Comparison of ENCODE assay signal across 26 mouse cellular contexts in genomic region chr3:87140284-87140683, GRCm38 (mm10). TPM values are rescaled to one million over a fixed set of nuclear protein-coding genes. Genes with fewer than 3 reads are reported as not detected.
DNase-seq lines count a peak whose midpoint lies in the region; ATAC-seq and TF ChIP-seq lines count a peak whose summit lies in the region.
"Had no signal": no experiment of that assay in that cellular context is flagged by ENCODE, and none has a peak within 500 bp of the region (broad histone marks: within the 10 kb centered on the region; RNA-seq: fewer than 3 reads in every experiment).

No protein-coding gene starts in this region.

- peaks cover 2% of the 10 kb centered on the region; the same call in 1 of the 2 replicates for H3K36me3 ChIP-seq in forebrain, embryonic 11.5 days (ENCODE audit: control insufficient read depth, insufficient read depth, low read length)
- 0 out of 2 replicates have a peak, but pooled peaks cover 6% of the 10 kb centered on the region for H3K36me3 ChIP-seq in forebrain, embryonic 15.5 days
- H3K36me3 ChIP-seq in midbrain, embryonic 13.5 days: peaks cover 22% of the 10 kb centered on the region; the same call in 1 of the 2 replicates
- H3K36me3 ChIP-seq in midbrain, embryonic 11.5 days (ENCODE audit: control insufficient read depth, insufficient read depth, low read length): no peaks in the 10 kb centered on the region
- H3K36me3 ChIP-seq in forebrain, embryonic 16.5 days (ENCODE audit: control insufficient read depth, insufficient read depth): no peaks in the 10 kb centered on the region
- H3K36me3 ChIP-seq in midbrain, postnatal 0 days (ENCODE audit: insufficient read depth, low read length): no peaks in the 10 kb centered on the region
- peaks cover 9% of the 10 kb centered on the region; the same call in 1 of the 2 replicates for H3K36me3 ChIP-seq in heart, embryonic 11.5 days (ENCODE audit: control insufficient read depth, insufficient read depth, low read length)
- H3K36me3 ChIP-seq: G1E; liver, embryonic 15.5 days had no signal

- no peaks in the 10 kb centered on the region for H3K27me3 ChIP-seq in forebrain, embryonic 11.5 days (ENCODE audit: control insufficient read depth, insufficient read depth, low read length)
- H3K27me3 ChIP-seq in forebrain, embryonic 15.5 days: no peaks in the 10 kb centered on the region
- H3K27me3 ChIP-seq in midbrain, embryonic 13.5 days: no peaks in the 10 kb centered on the region
- no peaks in the 10 kb centered on the region for H3K27me3 ChIP-seq in midbrain, embryonic 11.5 days (ENCODE audit: control insufficient read depth, insufficient read depth, low read length)
- no peaks in the 10 kb centered on the region for H3K27me3 ChIP-seq in forebrain, embryonic 16.5 days (replicated peaks; ENCODE audit: control insufficient read depth, insufficient read depth, low read length)
- no peaks in the 10 kb centered on the region for H3K27me3 ChIP-seq in midbrain, postnatal 0 days (ENCODE audit: insufficient read depth, low read length)
- H3K27me3 ChIP-seq in heart, embryonic 11.5 days (ENCODE audit: control insufficient read depth, insufficient read depth, low read length): no peaks in the 10 kb centered on the region
- H3K27me3 ChIP-seq: embryonic facial prominence, embryonic 13.5 days; liver, embryonic 15.5 days had no signal

- H3K4me1 ChIP-seq in forebrain, embryonic 11.5 days (replicated peaks; ENCODE audit: control insufficient read depth, insufficient read depth, low read length): peaks cover 19% of the 10 kb centered on the region
- H3K4me1 ChIP-seq in forebrain, embryonic 15.5 days: peaks cover 16% of the 10 kb centered on the region; the same call in 1 of the 2 replicates
- H3K4me1 ChIP-seq in midbrain, embryonic 13.5 days (replicated peaks): peaks cover 29% of the 10 kb centered on the region
- peaks cover 8% of the 10 kb centered on the region for H3K4me1 ChIP-seq in midbrain, embryonic 11.5 days (ENCODE audit: control insufficient read depth, insufficient read depth, low read length)
- peaks cover 7% of the 10 kb centered on the region; the same call in 1 of the 2 replicates for H3K4me1 ChIP-seq in forebrain, embryonic 16.5 days (replicated peaks; ENCODE audit: control insufficient read depth, insufficient read depth, low read length)
- no peaks in the 10 kb centered on the region; the same call in 1 of the 2 replicates for H3K4me1 ChIP-seq in midbrain, postnatal 0 days (ENCODE audit: insufficient read depth, low read length)
- H3K4me1 ChIP-seq in heart, embryonic 11.5 days (ENCODE audit: control insufficient read depth, insufficient read depth, low read length): peaks cover 32% of the 10 kb centered on the region
- H3K4me1 ChIP-seq: liver, embryonic 15.5 days had no signal

- no peak overlapping the region for H3K9ac ChIP-seq in forebrain, embryonic 11.5 days (ENCODE audit: low read length)
- H3K9ac ChIP-seq in forebrain, embryonic 15.5 days (replicated peaks): no peak overlapping the region
- no peak overlapping the region for H3K9ac ChIP-seq in midbrain, embryonic 13.5 days (replicated peaks)
- H3K9ac ChIP-seq in midbrain, embryonic 11.5 days (ENCODE audit: low read length): no peak overlapping the region
- no peak overlapping the region for H3K9ac ChIP-seq in forebrain, embryonic 16.5 days (replicated peaks; ENCODE audit: low read depth, low read length)
- H3K9ac ChIP-seq in midbrain, postnatal 0 days (replicated peaks; ENCODE audit: low read length, poor library complexity, severe bottlenecking): no peak overlapping the region
- no peak overlapping the region for H3K9ac ChIP-seq in heart, embryonic 11.5 days (ENCODE audit: low read depth, low read length)
- H3K9ac ChIP-seq: embryonic facial prominence, embryonic 13.5 days; liver, embryonic 15.5 days; lung, embryonic 14.5 days had no signal

- WGBS in forebrain, embryonic 11.5 days: 53% methylated on average over 5 of the region's 5 CpGs
- 23% methylated on average over 5 of the region's 5 CpGs for WGBS in forebrain, embryonic 15.5 days
- WGBS in midbrain, embryonic 13.5 days: 68% methylated on average over 5 of the region's 5 CpGs
- WGBS in midbrain, embryonic 11.5 days: 76% methylated on average over 5 of the region's 5 CpGs
- WGBS in forebrain, embryonic 16.5 days: 33% methylated on average over 5 of the region's 5 CpGs
- WGBS in midbrain, postnatal 0 days: 63% methylated on average over 5 of the region's 5 CpGs
- 78% methylated on average over 5 of the region's 5 CpGs for WGBS in heart, embryonic 11.5 days (ENCODE audit: insufficient replicate concordance)

- DNase-seq in forebrain, embryonic 11.5 days (ENCODE audit: low spot score): no peak
- no peak for DNase-seq in midbrain, embryonic 11.5 days (ENCODE audit: low spot score, missing footprints)
- DNase-seq in midbrain, postnatal 0 days (ENCODE audit: low spot score): peak; percentile 42
- DNase-seq in adrenal gland, postnatal 36 days: no peak
- DNase-seq: adrenal gland, adult 8-10 months; cerebellum, adult 11-12 months; cerebellum, postnatal 10 days; gastrocnemius, postnatal 10 days; heart, postnatal 14 days; kidney, adult 8-10 months; liver; lung, embryonic 14.5 days; lung, postnatal 14 days; right cerebral cortex, postnatal 4 days; thymus, adult 18-20 months; thymus, postnatal 25 days had no signal

- no peak overlapping the region for H3K4me2 ChIP-seq in forebrain, embryonic 11.5 days (ENCODE audit: low read depth, low read length, severe bottlenecking)
- no peak overlapping the region for H3K4me2 ChIP-seq in forebrain, embryonic 15.5 days (replicated peaks)
- H3K4me2 ChIP-seq in midbrain, embryonic 13.5 days (replicated peaks): no peak overlapping the region
- H3K4me2 ChIP-seq in midbrain, embryonic 11.5 days: no peak overlapping the region
- H3K4me2 ChIP-seq in forebrain, embryonic 16.5 days (ENCODE audit: low read length): no peak overlapping the region
- H3K4me2 ChIP-seq in midbrain, postnatal 0 days (ENCODE audit: low read depth, low read length, poor library complexity, severe bottlenecking): no peak overlapping the region
- no peak overlapping the region for H3K4me2 ChIP-seq in heart, embryonic 11.5 days
- H3K4me2 ChIP-seq: embryonic facial prominence, embryonic 13.5 days; liver, embryonic 15.5 days; lung, embryonic 14.5 days had no signal

- ATAC-seq in forebrain, embryonic 11.5 days (replicated peaks; ENCODE audit: low FRiP score): peak; percentile 32; the same call in 1 of the 2 replicates
- no peak for ATAC-seq in forebrain, embryonic 15.5 days (replicated peaks)
- no peak for ATAC-seq in midbrain, embryonic 13.5 days
- ATAC-seq in midbrain, embryonic 11.5 days (ENCODE audit: low FRiP score): no peak
- peak; percentile 12; the same call in 1 of the 2 replicates for ATAC-seq in forebrain, embryonic 16.5 days
- ATAC-seq in midbrain, postnatal 0 days (ENCODE audit: low FRiP score): no peak
- no peak for ATAC-seq in heart, embryonic 11.5 days (replicated peaks; ENCODE audit: insufficient number of reproducible peaks, low FRiP score, low TSS enrichment)
- ATAC-seq: intestine, embryonic 16.5 days had no signal

- no peak overlapping the region for H3K4me3 ChIP-seq in forebrain, embryonic 11.5 days (ENCODE audit: low read depth, low read length)
- H3K4me3 ChIP-seq in forebrain, embryonic 15.5 days: no peak overlapping the region
- no peak overlapping the region for H3K4me3 ChIP-seq in midbrain, embryonic 13.5 days (replicated peaks)
- no peak overlapping the region for H3K4me3 ChIP-seq in midbrain, embryonic 11.5 days (ENCODE audit: low read depth, low read length)
- H3K4me3 ChIP-seq in forebrain, embryonic 16.5 days (replicated peaks; ENCODE audit: low read length): no peak overlapping the region
- H3K4me3 ChIP-seq in midbrain, postnatal 0 days (ENCODE audit: low read depth, low read length): no peak overlapping the region
- H3K4me3 ChIP-seq in heart, embryonic 11.5 days (ENCODE audit: low read depth, low read length): no peak overlapping the region
- H3K4me3 ChIP-seq: embryonic facial prominence, embryonic 13.5 days; liver, embryonic 15.5 days had no signal

- no peak for TF ChIP-seq CTCF in midbrain, postnatal 0 days (IDR thresholded peaks at IDR 0.05)

- no peaks in the 10 kb centered on the region for H3K9me3 ChIP-seq in forebrain, embryonic 11.5 days (ENCODE audit: control insufficient read depth, low read length)
- no peaks in the 10 kb centered on the region for H3K9me3 ChIP-seq in forebrain, embryonic 15.5 days
- no peaks in the 10 kb centered on the region for H3K9me3 ChIP-seq in midbrain, embryonic 13.5 days
- no peaks in the 10 kb centered on the region for H3K9me3 ChIP-seq in midbrain, embryonic 11.5 days (ENCODE audit: control insufficient read depth, low read length)
- no peaks in the 10 kb centered on the region for H3K9me3 ChIP-seq in forebrain, embryonic 16.5 days (ENCODE audit: control insufficient read depth, low read length)
- no peaks in the 10 kb centered on the region for H3K9me3 ChIP-seq in midbrain, postnatal 0 days (ENCODE audit: low read length)
- H3K9me3 ChIP-seq in heart, embryonic 11.5 days (replicated peaks; ENCODE audit: control insufficient read depth, low read length): no peaks in the 10 kb centered on the region
- H3K9me3 ChIP-seq: embryonic facial prominence, embryonic 13.5 days; G1E; liver, embryonic 15.5 days had no signal

- H3K27ac ChIP-seq in forebrain, embryonic 11.5 days (ENCODE audit: low read depth, low read length): no peak overlapping the region; the same call in 1 of the 2 replicates
- H3K27ac ChIP-seq in forebrain, embryonic 15.5 days (replicated peaks): no peak overlapping the region
- peak overlapping the region; percentile 5; the same call in 1 of the 2 replicates for H3K27ac ChIP-seq in midbrain, embryonic 13.5 days
- no peak overlapping the region for H3K27ac ChIP-seq in midbrain, embryonic 11.5 days (ENCODE audit: low read depth, low read length)
- no peak overlapping the region for H3K27ac ChIP-seq in forebrain, embryonic 16.5 days (ENCODE audit: low read length)
- no peak overlapping the region for H3K27ac ChIP-seq in midbrain, postnatal 0 days (ENCODE audit: low read depth, low read length)
- no peak overlapping the region for H3K27ac ChIP-seq in heart, embryonic 11.5 days (ENCODE audit: low read depth, low read length)
- H3K27ac ChIP-seq: embryonic facial prominence, embryonic 13.5 days; kidney, postnatal 0 days; liver, embryonic 15.5 days; stomach, postnatal 0 days had no signal

RNA-seq across cellular contexts. Expression of gene Kirrel, which starts 34.3 kb away (rescaled TPM):
- 10.2 and 10.6 TPM in 2 replicates for polyA plus RNA-seq in forebrain, embryonic 11.5 days (2014; fragmentation: Nextera tagmentation; extraction: Ambion mirVana)
- polyA plus RNA-seq in forebrain, embryonic 15.5 days (2015; fragmentation: Nextera tagmentation; extraction: Ambion mirVana): 5.0 and 5.7 TPM in 2 replicates
- 8.4 and 10.1 TPM in 2 replicates for polyA plus RNA-seq in midbrain, embryonic 13.5 days (2015; fragmentation: Nextera tagmentation; extraction: Ambion mirVana)
- 6.4 and 7.4 TPM in 2 replicates for polyA plus RNA-seq in midbrain, embryonic 11.5 days (2014; fragmentation: Nextera tagmentation; extraction: Ambion mirVana)
- 3.7 and 4.6 TPM in 2 replicates for polyA plus RNA-seq in forebrain, embryonic 16.5 days (2015; fragmentation: Nextera tagmentation; extraction: Ambion mirVana)
- total RNA-seq in midbrain, postnatal 0 days (2014; rRNA removed): 11.1 and 11.3 TPM in 2 replicates
- 3.3 and 4.0 TPM in 2 replicates for polyA plus RNA-seq in midbrain, postnatal 0 days (2015; fragmentation: Nextera tagmentation; extraction: Ambion mirVana)
- 10 to 100 TPM; 17.9 to 22.3 TPM for total RNA-seq in adrenal gland, postnatal 36 days (2021)
- polyA plus RNA-seq in heart, embryonic 11.5 days (2014; fragmentation: Nextera tagmentation; extraction: Ambion mirVana): 9.9 and 12.6 TPM in 2 replicates
- polyA plus RNA-seq: G1E had no signal

Comparison
In these comparisons a context has a peak if more than half of its experiments do, and no peak if none do; other contexts are left out.
1. ATAC-seq: peak in forebrain, embryonic 11.5 days (single experiment) and forebrain, embryonic 16.5 days (single experiment); none in forebrain, embryonic 15.5 days (single experiment), midbrain, embryonic 13.5 days (single experiment), midbrain, embryonic 11.5 days (single experiment), midbrain, postnatal 0 days (single experiment) and heart, embryonic 11.5 days (single experiment).